ENCODE assay signal across 8 mouse cellular contexts in genomic region chr2:36011331-36011825, GRCm38 (mm10). TPM values are rescaled to one million over a fixed set of nuclear protein-coding genes. Genes with fewer than 3 reads are reported as not detected.
DNase-seq lines count a peak whose midpoint lies in the region; ATAC-seq and TF ChIP-seq lines count a peak whose summit lies in the region.

No protein-coding gene starts in this region.

- no peaks in the 10 kb centered on the region for H3K9me3 ChIP-seq in ES-E14 (ENCODE audit: control insufficient read depth, insufficient read depth, low read depth, low read length)
- H3K9me3 ChIP-seq in stomach, embryonic 15.5 days: no peaks in the 10 kb centered on the region

- in situ Hi-C loops in ES-E14 (cut with MboI; ENCODE audit: low sequenced_read_pairs in 2 of 2, unreplicated experiment in 2 of 2): no loop called here

- no peak overlapping the region for H3K27ac ChIP-seq in ES-E14 (ENCODE audit: insufficient read depth, low read depth, low read length, poor library complexity, severe bottlenecking)
- H3K27ac ChIP-seq in stomach, embryonic 15.5 days: no peak overlapping the region

- peak overlapping the region; percentile 89 for H3K4me2 ChIP-seq in stomach, embryonic 15.5 days

- no peaks in the 10 kb centered on the region for H3K4me1 ChIP-seq in ES-E14 (ENCODE audit: control insufficient read depth in 2 of 2, insufficient read depth in 2 of 2, low read length in 2 of 2, poor library complexity in 1 of 2)
- H3K4me1 ChIP-seq in stomach, embryonic 15.5 days: peaks cover 11% of the 10 kb centered on the region; the same call in 1 of the 2 replicates

- peak overlapping the region; percentile 25 for H3K9ac ChIP-seq in ES-E14 (ENCODE audit: insufficient read depth, low read depth, low read length, poor library complexity, severe bottlenecking)
- H3K9ac ChIP-seq in stomach, embryonic 15.5 days: no peak overlapping the region; the same call in 1 of the 2 replicates

- peak overlapping the region; percentile 46 to 71 for H3K4me3 ChIP-seq in ES-E14 (ENCODE audit: insufficient read depth in 1 of 2, low read depth in 1 of 2, low read length in 2 of 2, poor library complexity in 1 of 2, severe bottlenecking in 1 of 2)
- peak overlapping the region; percentile 43 for H3K4me3 ChIP-seq in stomach, embryonic 15.5 days (replicated peaks)

- DNase-seq in cerebellum, postnatal 14 days: peak; percentile 51 to 60
- DNase-seq in cerebellum, adult 18-20 months: no peak
- DNase-seq in ES-E14 (ENCODE audit: low read depth, low spot score): no peak
- DNase-seq in layer of hippocampus, postnatal 36 days: peak; percentile 56
- peak; percentile 42 to 60 for DNase-seq in lung, postnatal 4 days
- no peak for DNase-seq in thymus, postnatal 25 days

- peaks cover 18% of the 10 kb centered on the region for H3K27me3 ChIP-seq in stomach, embryonic 15.5 days (replicated peaks)

- no peaks in the 10 kb centered on the region for H3K36me3 ChIP-seq in ES-E14 (ENCODE audit: control insufficient read depth, insufficient read depth, low read length, poor library complexity, severe bottlenecking)
- H3K36me3 ChIP-seq in stomach, embryonic 15.5 days: no peaks in the 10 kb centered on the region

- under 1% methylated on average over 44 of the region's 44 CpGs for WGBS in stomach, embryonic 15.5 days

- peak; percentile 29; the same call in 1 of the 2 replicates for ATAC-seq in granulocyte monocyte progenitor cell, adult 5-6 weeks (replicated peaks; ENCODE audit: poor library complexity, severe bottlenecking)
- no peak for ATAC-seq in stomach, embryonic 15.5 days (ENCODE audit: insufficient read depth, low FRiP score, low read depth)

TF ChIP-seq in ES-E14, 5 proteins besides CTCF, POLR2A, EP300 and RAD21:
- no peak for TF ChIP-seq HCFC1 (IDR thresholded peaks at IDR 0.05; ENCODE audit: borderline replicate concordance, insufficient read depth, low read length)
- TF ChIP-seq ZNF384 (IDR thresholded peaks at IDR 0.05; ENCODE audit: low read depth, low read length): no peak
- TF ChIP-seq MAFK (IDR thresholded peaks at IDR 0.05; ENCODE audit: insufficient read depth, low read depth, low read length): no peak
- no peak for TF ChIP-seq CHD2 (IDR thresholded peaks at IDR 0.05; ENCODE audit: low read depth, low read length)
- no peak for TF ChIP-seq ZC3H11A (IDR thresholded peaks at IDR 0.05; ENCODE audit: borderline replicate concordance, low read depth, low read length)

RNA-seq across cellular contexts. Expression of gene Ttll11, which starts 31.7 kb away (rescaled TPM):
- total RNA-seq in ES-E14 (2012; rRNA removed): 0.16 and 0.31 TPM in 2 replicates
- total RNA-seq in granulocyte monocyte progenitor cell, adult 5-6 weeks (2014; fragmentation: Nextera tagmentation): 0.34 TPM in 1 of 2 replicates, not detected in the other
- not detected in 2 replicates for total RNA-seq in granulocyte monocyte progenitor cell, adult 5-6 weeks (2017)
- 10 to 100 TPM; 36.1 to 42.9 TPM for total RNA-seq in layer of hippocampus, postnatal 36 days (2021)
- 0.55 and 0.65 TPM in 2 replicates for polyA plus RNA-seq in stomach, embryonic 15.5 days (2015; fragmentation: Nextera tagmentation; extraction: Ambion mirVana)

RNA-seq across cellular contexts. Expression of gene Ndufa8, which starts 37.8 kb away (rescaled TPM):
- total RNA-seq in ES-E14 (2012; rRNA removed): 80.0 and 89.0 TPM in 2 replicates
- 105 and 132 TPM in 2 replicates for total RNA-seq in granulocyte monocyte progenitor cell, adult 5-6 weeks (2014; fragmentation: Nextera tagmentation)
- 38.0 and 58.6 TPM in 2 replicates for total RNA-seq in granulocyte monocyte progenitor cell, adult 5-6 weeks (2017)
- total RNA-seq in layer of hippocampus, postnatal 36 days (2021): 100 to 1,000 TPM; 174 to 197 TPM
- polyA plus RNA-seq in stomach, embryonic 15.5 days (2015; fragmentation: Nextera tagmentation; extraction: Ambion mirVana): 247 and 252 TPM in 2 replicates

RNA-seq across cellular contexts. Expression of gene Morn5, which starts 37.9 kb away (rescaled TPM):
- total RNA-seq in ES-E14 (2012; rRNA removed): not detected in 2 replicates
- total RNA-seq in granulocyte monocyte progenitor cell, adult 5-6 weeks (2014; fragmentation: Nextera tagmentation): not detected in 2 replicates
- 1.5 TPM in 1 of 2 replicates, not detected in the other for total RNA-seq in granulocyte monocyte progenitor cell, adult 5-6 weeks (2017)
- total RNA-seq in layer of hippocampus, postnatal 36 days (2021): 1 to 10 TPM; 1.3 to 1.7 TPM
- 0.26 TPM in 1 of 2 replicates, not detected in the other for polyA plus RNA-seq in stomach, embryonic 15.5 days (2015; fragmentation: Nextera tagmentation; extraction: Ambion mirVana)

Comparison
In these comparisons a context has a peak if more than half of its experiments do, and no peak if none do; other contexts are left out.
1. DNase-seq: peak in cerebellum, postnatal 14 days (2 of 2), layer of hippocampus, postnatal 36 days (2 of 2) and lung, postnatal 4 days (2 of 2); none in cerebellum, adult 18-20 months (0 of 2), ES-E14 (single experiment) and thymus, postnatal 25 days (single experiment).
2. RNA of gene Ttll11, which starts 31.7 kb away (total RNA-seq): 36.1 to 42.9 TPM in layer of hippocampus, postnatal 36 days; 0.16 to 0.31 TPM in ES-E14 and 0.34 TPM in granulocyte monocyte progenitor cell, adult 5-6 weeks; every median in the first group is over 10 times any median in the second.